Mouse (Mus musculus) mouse embryonic stem cell (cell line): ENCODE results near the gene Dapl1.

Source experiments
- in situ Hi-C, 2 experiments: fragments of 300-500 bp; cut with MboI; formaldehyde crosslinking; loops; 1 replicate in 1 of 2; 3 replicates in 1 of 2; pipeline ENCODE4 v1.14.3; 2019 to 2020; ENCODE audit warnings: low sequenced_read_pairs in 2 of 2, low pct_unique_long_range_greater_than_20kb in 1 of 2, mixed read lengths in 1 of 2; ENCODE audit not compliant: unreplicated experiment in 1 of 2

The Dapl1 gene

DNA sequence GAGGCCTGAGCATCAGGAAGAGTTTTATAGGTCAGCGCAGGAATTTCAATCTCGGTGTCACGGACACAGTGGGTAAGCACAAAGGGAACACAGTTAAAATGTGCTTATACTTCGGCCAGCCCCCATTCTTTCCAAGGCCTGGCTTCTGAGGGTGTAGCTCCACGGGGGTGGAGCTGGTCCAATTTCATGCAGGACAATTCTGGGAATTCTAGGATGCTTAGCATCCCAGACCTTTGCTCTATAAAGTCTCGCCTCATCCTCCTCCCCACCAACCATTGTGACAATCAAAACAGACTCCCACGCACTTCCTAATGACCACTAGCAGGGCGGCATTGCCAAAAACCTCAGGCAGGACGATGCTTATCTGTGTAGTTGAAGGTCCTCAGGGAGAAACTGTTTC, 42.4 kb downstream of the Dapl1 start:
- in situ Hi-C loops = loop anchor here (25.0 kb wide), 2 partner anchors 635 to 885 kb away; no protein-coding TSS in a partner anchor

DNA sequence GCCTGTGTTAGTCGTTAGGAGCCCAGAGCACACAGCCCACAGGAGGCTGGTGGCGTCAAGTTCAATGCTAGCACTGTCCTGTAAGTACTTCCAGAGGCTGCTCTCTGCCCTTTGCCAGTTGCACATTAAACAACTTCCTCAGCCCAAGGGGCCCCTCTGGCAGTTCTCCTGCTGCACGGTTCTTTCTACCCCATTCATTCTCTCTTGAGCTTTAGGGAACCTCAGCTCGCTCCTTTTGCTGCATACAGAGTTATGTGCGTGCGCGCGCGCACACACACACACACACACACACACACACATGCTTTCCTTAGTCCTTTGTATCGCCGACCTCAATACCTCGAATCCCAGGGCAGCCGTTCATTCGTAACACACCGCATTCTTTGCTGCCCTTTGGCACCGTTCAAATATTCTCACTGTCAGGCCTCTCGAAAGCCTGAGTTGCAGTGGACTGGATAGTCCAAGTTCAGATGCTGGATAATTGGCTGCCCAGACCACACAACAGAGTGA, 45.2 kb downstream of the Dapl1 start:
- in situ Hi-C loops = loop anchor here (25.0 kb wide), 2 partner anchors 633 to 883 kb away; no protein-coding TSS in a partner anchor

DNA sequence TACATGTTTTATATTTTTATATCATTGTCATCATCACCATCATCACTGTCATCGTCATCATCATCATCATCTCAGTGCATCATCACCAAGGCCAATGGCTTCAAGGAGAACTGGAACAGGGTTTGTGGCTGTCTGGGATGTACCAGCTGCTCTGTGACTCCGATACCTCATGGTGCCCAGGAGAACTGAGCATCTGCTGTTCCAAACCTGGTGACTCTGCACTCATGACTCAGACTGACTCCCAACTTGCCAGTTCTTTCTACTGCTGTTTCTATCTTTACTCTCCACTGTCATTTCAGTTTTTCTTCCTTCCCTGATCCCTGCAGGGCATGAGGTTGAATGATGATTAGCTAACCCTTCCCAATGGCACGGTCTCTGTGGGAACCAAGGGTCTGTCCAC, 46.4 kb downstream of the Dapl1 start:
- in situ Hi-C loops = loop anchor here (25.0 kb wide), 2 partner anchors 631 to 881 kb away; no protein-coding TSS in a partner anchor

DNA sequence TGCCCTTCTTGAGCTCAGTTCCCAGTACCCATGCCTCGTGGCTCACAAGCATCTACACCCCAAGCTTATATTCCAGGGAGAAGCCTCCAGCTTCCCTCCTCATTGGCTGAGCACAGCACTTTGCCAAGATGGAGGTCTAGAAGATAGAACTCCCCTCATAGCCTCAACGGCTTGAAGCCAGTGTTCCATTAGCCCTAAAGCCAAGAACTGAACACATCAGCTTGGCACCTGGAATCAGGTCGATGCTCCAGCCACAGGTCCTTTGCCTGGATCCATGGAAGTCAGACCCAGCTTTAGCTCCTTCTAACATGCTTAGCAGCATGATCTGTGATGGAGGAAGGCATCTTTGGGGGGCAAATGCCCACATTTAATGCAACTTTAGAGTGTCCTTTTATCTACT, 48.5 kb downstream of the Dapl1 start:
- in situ Hi-C loops = loop anchor here (25.0 kb wide), 2 partner anchors 629 to 879 kb away; no protein-coding TSS in a partner anchor

DNA sequence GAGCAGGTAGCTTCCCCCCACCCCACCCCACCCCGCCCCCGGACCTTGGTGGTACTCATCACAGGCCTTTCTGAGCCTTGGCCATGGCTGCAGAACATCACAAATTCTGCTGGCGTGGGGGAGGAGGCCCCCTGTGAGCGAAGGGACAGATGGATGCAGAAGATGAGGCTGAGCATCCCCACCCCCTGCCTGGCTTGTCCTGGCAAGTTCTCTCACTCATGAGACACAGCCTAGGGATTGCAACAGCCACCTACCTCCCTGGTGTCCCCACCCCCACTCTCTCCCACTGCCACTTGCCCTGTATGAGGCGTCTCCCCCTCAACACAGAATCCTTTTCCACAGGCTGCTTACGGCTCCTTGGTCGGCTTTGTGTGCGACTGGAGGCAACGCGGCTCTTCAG, 49.1 kb downstream of the Dapl1 start:
- in situ Hi-C loops = loop anchor here (25.0 kb wide), 2 partner anchors 629 to 879 kb away; no protein-coding TSS in a partner anchor

DNA sequence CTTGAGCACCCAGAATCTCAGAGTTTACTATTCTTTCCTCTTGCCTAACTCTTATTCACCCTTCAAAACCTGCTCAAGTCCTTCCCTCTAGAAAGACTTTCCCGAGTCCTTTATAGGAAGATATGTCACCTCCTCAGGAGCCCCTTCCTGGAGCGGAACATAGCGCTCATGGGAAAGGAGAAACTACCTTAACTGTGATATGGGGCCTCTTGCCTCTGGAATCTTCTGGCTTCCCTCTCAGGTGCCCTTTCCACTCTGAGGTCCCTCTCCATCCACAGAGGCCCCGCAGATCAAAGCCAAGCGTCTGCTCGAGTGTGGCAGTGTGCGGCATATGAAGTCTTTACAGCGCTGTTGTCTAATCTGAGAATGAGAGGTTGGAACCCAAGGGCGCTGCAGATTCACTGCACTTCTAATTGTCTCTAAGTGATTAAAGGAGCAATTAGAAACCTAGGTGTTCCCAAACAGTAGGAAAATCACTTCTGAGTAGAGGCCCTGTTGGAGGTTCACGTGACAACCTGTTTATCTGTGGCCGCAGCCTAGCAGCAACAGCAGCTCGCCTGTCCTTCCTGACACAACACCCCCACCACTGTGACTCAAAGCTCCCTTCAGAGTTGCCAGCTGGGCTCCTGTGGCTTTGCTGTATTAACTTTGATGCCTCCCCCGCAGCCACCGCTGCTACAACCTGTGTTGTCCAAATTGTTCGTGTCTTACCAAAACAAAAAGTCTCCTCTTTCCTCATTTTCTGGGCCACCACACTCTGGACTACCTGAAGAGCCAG, 49.7 kb downstream of the Dapl1 start:
- in situ Hi-C loops = loop anchor here (25.0 kb wide), 2 partner anchors 628 to 878 kb away; no protein-coding TSS in a partner anchor

DNA sequence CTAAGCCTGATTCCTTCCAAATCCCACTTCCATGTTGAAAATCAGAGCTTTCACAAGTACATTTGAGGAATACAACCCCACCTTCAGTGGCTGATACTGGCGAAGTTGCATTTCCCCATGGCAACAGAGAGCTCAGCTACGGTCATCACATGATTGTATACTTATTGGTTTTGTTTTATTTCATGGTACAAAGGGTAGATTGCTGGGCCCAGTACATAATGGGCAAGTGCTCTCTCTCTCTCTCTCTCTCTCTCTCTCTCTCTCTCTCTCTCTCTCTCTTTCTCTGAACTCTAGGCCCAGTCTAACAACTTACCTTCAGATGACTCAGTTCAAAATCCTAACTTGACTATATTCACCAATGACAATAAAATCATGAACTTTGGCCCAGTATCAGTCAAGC, 52.5 kb downstream of the Dapl1 start:
- in situ Hi-C loops = loop anchor here (25.0 kb wide), 2 partner anchors 625 to 875 kb away; no protein-coding TSS in a partner anchor

DNA sequence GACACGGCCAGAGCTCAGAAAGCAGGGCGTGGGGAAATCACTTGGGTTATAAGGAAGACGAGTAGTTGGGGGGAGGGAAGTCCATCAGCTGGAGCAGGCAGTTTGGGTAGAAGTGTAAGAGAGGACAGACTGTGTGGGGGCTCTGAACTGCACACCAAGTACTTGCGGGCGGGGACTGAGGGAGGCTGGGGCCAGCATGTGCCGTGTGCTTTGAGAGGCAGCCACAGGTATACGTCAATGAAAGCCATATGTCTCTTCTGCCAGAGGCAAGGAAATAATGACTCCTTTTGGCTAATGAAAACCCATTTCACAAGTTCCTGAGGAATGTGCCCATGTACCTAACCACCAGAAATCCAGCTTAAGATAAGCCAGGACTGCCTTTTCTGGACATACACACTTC, 53.6 kb downstream of the Dapl1 start:
- in situ Hi-C loops = loop anchor here (25.0 kb wide), 2 partner anchors 624 to 874 kb away; no protein-coding TSS in a partner anchor

DNA sequence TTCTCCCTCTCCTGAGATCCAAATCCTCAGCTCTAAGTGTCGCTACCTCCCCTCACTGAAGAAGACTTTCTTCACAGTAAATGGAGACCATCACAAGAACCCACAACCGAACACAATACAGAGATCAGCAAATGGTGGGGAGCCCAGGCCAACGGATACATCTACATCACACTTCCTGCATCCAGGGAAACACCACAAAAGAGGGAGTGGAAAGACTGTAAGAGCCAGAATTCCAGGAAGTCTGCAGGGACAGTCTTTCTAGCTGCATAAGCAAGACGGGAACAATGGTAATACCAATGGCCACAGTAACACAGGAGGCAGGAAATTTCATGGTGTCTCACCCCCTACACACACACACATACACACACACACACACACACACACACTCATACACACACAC, 55.3 kb downstream of the Dapl1 start:
- in situ Hi-C loops = loop anchor here (25.0 kb wide), 2 partner anchors 623 to 873 kb away; no protein-coding TSS in a partner anchor

DNA sequence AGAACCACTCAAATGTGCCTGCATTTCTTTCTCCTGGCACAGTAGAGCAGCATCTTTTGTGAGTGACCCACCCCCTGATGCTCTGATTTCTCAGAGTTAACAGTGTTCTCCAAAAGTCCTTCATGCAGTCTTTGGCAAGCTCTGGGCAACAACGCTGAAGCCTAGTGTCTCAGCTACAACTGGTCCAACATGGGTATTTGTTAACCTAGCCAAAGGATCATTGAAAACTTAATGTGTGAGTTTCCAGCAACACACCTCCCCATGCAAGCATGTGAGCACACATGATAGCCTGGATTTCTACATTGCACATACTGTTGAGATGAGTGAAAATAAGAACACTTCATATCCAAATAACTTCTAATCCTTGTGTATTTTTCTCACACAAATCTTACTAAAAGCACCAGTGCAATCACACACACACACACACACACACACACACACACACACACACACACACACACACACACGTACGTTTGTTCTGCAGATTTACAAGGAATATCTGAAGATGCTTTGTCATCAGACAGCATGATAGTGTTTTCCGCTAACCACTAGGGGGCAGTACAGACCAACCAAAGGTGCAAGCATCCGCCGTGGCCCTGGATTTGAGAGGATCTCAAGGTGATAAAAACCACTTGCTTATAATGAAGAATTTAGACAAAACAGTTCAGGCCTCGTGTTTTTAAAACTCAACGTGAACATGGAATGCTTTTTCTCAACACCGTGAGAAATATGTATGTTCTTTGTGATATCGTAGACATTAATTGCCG, 56.9 kb downstream of the Dapl1 start:
- in situ Hi-C loops = loop anchor here (25.0 kb wide), 2 partner anchors 621 to 871 kb away; no protein-coding TSS in a partner anchor

DNA sequence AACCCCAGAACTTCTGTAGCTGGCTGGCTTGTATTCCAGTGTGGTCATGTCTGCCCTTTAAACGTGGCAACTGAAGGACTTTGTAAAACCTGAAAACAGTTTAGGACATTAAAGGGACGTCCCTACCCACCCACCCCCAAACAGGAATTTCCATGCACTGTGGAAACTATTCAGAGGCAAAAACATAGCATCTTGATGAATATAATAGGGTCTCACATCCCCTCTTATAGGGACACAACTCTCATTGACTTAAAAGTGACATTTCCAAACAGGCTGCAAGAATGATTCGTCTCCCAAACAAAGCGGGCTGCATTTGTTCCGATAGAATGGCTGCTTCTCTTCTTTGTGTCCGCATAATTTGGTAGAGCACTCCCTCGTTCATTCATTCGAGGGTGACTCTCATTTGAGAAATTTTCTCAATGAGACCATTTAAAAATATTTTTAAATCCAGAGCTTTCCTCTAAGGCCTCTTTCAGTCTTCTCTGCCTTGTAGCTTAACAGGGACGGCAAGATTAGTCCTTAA, 59.2 kb downstream of the Dapl1 start:
- in situ Hi-C loops = loop anchor here (25.0 kb wide), 2 partner anchors 619 to 869 kb away; no protein-coding TSS in a partner anchor

DNA sequence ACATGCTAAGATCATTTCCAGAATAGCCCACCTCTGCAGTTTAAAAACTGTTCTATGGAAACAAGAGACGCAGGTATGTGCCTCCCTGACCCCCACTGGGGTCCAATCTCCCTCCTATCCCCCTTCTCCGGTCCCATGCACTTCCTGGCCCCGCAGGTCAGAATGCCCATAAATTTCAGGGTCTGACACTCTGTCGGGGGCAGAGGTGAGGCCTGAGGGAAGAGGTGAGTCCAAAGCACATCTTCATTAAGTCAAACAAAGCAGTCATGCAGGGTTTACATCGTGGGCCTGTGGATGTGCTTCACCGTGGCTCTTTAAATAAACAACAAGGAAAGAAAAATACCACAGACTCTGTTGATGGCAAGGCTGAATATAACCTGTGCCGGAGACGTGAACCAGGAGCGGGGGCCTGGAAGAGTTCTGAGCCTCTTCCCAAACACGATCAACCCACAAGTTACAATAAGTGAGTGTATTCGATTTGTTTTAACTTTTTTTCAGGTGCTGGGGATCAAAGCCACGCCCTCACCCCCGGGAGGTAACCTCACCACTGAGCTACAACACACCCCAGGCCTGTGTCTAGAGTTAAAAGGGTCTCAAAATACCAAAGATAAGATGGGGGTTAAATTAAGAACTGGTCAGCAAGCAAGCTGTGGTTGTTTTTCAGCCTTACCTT, 59.9 kb downstream of the Dapl1 start:
- in situ Hi-C loops = loop anchor here (25.0 kb wide), 2 partner anchors 618 to 868 kb away; no protein-coding TSS in a partner anchor

DNA sequence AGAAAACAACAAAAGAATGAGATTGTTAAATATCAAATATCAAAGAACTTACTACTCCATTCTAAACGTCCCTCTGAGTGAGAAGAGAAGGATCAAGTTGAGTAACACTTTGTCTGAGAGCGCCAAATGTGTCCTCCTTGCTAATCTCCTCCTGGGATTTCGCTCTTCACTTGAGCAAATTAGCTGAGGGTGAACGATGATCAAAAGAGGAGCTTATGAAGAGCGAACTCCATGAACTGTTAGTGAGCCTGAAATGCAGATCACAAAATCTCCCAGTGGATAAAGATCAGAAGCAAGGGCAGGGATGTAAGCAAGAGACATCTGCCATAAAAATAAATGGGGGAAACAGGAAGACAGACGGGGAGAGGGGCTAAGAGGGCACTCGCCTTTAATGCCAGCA, 60.5 kb downstream of the Dapl1 start:
- in situ Hi-C loops = loop anchor here (25.0 kb wide), 2 partner anchors 617 to 867 kb away; no protein-coding TSS in a partner anchor

DNA sequence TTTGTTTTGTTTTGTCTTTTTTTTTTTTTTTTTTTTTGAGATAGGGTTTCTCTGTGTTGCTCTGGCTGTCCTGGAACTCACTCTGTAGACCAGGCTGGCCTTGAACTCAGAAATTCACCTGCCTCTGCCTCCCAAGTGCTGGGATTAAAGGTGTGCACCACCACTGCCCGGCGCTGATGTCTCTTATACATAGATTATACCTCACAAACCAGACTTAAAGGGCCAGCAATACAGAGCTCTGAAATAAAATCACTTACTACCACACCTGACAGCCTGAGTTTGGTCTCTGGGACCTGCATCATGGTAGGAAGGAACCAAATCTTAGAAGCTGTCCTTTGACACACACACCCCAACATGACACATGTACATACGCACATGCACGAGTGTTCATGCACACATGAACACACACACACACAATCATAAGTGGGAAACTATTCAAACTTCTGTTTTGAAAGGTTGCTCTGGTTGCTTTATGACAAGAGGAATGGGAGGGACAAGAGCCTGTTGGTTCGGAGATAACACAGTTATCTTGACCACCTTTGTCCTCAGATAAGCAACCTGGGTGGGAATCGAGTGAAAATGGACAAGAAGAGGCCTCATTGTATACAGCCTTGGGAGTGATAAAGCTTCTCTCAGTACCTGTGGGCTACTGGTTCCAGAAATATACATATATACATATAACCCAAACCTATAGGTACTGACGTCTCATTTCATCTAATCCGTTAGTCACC, 63.1 kb downstream of the Dapl1 start:
- in situ Hi-C loops = loop anchor here (25.0 kb wide), 2 partner anchors 615 to 865 kb away; no protein-coding TSS in a partner anchor

DNA sequence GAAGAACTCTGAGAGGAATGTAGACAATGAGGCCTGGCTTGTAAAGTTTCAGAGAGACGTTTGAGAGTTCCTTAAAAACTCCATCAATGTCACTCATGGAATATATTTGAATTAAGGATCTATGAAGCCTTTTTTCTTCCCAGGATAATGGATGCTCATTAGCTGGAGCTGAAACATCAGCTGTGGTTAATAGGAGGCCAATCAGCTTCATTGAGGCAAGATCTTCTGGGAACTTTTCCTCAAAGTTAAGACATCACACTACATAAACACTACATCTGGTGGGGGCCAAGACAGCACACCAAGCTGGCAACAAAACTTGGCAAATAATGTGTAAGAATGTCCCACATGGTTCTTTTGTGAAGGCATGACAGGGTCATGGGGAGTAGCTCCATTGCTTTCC, 68.3 kb downstream of the Dapl1 start:
- in situ Hi-C loops = no loop called here

DNA sequence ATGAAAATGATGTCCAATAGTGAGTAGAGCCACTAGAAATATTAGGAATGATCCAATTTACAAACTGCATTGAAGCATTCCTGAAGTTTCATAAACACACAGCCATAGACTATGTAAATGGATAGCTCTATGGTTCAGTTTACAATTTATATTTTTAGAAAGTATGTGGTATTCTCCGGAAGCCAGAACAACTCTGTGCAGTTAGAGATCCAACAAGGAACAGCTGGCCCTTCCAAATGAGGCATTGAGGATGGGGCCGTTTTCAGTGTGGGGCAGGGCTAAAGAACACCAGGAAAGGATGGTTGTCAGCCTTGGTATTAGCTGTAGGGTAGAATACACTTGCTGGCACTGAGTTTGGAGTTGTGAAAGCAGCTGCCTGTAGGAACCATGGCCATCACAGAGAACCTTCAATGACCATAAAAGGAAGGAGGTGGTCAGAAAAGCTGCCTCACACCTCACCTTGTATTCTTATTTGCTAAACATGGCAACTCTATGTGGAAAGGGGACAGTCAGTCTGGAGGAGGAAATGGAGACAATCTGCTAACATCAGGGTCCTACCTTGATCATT, 70.0 kb downstream of the Dapl1 start:
- in situ Hi-C loops = no loop called here
